Mouse (Mus musculus) kidney, postnatal 14 days (tissue): ENCODE results near the gene Cdh26.

Source experiments
- DNase-seq: peaks from one replicate; pipeline ENCODE4 v3.0.0; 2022; ENCODE audit warnings: mixed read lengths

Cdh26 gene

DNA sequence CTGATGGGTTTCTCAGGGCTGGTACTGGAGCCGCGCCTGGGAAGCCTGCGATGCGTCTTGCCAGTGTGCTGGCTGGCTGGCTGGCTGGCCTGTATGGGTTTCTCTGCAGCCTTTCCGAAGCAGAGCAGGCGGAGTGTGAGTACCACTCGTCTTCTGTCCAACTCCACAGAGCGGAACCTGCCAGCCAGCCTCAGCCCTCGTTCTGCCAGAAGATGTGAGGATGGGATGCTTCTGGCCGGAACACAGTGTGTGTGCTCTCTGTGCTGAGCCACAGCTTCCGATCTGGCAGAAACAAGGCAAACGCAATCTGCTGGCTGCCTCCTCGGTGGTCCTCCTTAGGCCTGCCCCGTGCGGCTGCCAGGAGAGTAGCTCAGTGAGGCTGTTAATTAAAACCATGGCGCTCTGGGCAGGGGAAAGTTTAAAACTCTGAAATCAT is 83.3 kb downstream of the Cdh26 start:
- no peak for DNase-seq

DNA sequence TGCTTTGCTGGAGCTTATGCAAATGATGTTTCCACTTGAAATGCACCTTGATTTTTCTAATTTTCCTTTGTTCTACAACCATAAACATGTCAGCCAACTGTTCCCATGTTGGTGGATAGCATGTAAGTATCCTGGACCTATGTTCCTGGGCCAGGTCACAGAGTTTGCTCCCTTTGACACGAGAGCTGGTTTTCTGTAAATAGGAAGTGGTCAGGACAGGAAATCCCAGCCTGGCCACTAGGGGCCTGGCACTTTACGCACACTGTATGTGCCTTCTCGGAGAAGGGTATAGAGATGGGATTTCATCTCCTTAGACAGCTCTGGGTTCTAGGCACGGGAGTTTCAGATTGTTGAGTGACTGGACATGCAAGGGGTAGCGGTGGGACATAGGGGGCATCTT is 86.1 kb downstream of the Cdh26 start:
- no peak for DNase-seq

DNA sequence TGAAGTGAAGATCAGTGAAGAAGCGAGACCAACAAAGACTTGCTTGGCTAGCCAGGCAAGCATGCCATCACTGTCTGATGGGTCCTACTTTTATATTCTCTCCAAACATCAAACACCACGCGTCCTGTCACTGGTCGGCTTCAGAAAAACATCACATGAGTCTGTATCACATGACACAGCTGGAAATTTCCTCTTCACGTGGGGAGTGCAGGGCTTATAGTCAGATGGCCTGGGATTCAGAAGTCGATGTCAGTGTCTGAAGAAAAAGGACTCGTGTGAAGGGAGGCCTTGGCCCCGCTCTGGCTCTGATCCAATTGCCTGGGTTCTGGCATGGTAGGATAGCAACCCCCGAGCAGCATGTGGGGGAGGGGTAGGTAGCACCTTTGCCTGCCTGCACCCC is 86.6 kb downstream of the Cdh26 start:
- DNase-seq, result no peak

DNA sequence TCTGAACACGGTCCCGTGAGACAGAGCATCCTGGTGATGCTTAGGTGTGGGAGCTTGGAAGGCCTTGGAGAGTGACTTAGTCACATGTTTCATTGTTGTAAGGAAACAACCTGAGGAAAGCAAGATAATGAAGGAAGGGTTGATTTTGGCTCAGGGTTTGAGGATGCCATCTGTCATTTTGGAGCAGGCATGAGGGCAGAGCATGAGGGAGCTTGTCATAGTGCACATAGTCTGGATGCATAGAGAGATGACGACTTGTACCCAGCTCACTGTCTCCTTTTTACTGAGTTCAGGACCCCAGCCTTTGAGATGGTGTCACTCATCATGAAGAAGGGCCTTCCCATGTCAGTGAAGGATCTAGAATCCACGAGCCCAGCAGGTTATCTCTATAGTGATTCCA is 89.0 kb downstream of the Cdh26 start:
- DNase-seq, result no peak

DNA sequence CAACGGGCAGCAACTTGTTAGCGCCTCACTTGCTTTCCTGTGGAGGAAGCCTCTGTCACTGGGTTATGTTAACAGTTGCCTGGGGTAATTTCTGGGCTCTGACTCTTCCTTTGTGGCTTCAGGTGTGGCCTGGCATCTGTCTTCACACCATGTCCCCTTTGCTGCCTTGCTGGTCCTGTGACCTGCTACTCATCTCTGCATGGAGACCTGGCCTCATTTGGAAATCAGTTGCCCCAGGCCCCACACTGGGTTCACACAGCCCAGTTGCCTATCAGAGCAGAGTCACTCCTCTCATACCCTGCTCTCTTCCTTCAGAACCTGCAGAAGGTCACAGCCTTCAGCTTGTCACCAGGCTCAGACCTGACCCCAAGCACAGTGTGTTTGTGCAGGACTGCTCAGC is 89.9 kb downstream of the Cdh26 start:
- DNase-seq, result no peak

DNA sequence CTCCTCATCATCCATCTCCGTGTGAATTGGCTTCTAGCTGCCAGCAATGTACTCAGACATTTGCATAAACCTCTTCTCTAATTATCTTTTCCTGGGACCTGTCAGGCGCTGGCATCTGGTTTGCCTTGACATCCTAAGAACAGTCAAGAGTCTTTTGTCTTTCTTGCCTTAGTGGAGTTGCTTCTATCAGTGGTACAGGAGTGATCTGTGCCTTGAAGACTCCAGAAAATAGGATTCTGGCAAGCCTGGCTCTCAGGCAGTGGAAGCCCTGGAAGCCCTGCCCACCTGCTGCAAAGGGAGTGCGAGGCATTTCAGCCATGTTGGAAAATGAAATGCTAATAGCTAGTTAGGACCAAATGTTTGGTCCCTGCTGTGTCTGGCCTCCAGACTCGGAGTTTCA is 92.0 kb downstream of the Cdh26 start:
- DNase-seq, result no peak

DNA sequence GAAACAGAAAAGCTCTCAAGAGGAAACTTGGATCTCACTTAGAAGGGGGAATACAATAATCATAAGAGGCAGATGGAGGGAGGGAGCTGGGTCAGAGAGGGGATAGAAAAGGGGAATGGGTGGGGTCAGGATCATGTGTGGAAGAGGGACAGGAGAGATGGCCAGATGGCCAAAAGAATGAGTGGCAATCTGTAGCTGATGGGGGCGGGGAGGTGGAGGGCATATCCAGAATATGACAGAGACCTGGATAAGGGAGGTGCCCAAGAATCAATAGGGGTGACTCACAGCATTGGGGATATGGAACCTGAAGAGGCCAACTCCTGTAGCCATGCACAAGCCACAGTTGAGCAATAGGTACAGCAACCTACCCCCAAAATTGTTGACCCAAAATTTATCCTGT is 92.5 kb downstream of the Cdh26 start:
- DNase-seq, result no peak

DNA sequence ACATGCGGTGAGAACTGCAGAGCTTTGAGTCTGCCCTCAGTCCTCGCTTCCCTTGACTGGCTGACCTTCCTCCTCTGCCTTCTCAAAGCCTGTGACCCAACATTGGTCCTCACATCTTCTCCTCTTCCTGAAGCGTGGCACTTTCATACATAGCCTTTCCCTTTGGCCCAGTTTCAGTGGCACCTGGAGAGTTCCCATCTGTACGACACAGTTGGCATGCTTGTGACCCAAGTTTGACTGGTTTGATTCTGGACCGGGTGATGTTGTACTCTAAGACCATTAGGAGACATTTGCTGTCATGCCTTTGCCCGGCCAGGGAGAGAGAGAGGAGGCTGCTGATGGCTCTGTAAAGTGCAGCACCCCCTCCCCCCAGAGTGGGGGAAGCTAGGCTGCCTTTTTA is 96.4 kb downstream of the Cdh26 start:
- no peak for DNase-seq

DNA sequence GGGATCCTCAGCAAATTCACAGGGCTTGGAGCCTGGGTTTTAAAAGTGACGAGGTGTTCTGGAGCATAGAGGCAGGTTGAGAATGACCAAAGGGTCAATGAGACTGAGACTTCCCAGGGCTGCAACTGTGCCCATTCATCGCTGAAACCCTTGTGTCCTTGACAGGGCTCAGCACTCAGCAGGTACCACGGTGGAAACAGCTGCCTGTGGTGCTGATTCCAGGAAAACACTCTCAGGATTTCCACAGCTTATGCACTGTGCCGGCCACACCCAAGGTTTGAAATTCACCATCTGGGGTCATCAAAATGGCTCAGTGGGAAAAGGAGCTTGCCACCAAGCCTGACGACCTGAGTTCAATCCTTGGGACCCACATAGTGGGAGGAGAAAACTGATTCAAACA is 100.9 kb downstream of the Cdh26 start:
- DNase-seq, result no peak

DNA sequence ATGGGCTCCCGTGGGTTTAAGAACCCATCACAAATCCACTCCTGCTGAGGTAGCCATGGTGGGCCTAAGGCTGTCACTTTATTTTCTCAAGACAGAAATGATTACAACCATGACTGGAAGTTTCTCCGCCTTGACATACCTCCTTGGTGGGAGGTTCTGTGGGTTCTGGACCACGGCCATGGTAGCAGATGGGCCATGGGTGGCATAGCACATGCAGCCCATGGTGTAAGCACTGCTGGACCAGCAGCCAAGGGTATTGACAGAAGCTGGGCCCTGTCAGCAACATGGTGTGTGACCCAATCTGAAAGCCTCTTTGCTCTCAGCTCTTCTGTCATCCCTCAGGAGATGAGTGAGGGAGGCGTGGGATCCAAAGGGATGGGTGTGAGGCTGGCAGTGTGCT is 106.2 kb downstream of the Cdh26 start:
- no peak for DNase-seq
